Mouse (Mus musculus): Measurements from ENCODE around the gene Ccdc186.

The Ccdc186 gene

DNA sequence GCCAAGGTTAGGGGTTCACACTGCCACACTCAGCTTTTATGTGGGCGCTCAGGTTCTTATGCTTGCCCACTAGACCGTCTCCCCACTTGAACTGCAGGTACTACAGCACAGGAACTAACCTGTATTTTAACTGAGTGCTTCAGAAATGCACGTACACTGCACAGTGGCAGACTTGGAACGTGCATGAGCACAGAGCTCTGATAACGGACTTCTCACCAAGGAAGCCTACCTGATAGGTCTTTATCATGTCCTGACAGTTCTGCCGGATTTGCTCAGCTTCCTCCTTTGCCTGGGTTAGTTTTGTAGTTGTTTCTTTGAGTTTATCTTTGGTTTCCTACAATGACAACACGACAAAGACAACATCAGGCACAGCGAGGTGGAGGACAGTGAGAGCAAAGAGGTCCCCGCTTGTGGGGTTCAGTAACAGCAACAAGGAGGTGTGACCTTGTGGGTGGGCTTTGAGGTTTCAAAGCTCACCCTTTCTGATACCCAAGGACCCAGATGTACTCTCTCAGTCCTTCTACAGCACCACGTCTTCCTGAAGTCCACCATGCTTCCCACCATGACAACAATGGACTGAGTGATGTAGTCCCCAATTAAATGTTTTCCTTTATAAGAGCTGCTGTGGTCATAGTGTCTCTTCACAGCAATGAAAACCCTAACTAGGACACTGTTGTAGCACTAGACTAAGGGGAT is 20.2 kb downstream of the Ccdc186 start:
- in situ Hi-C loops (cut with MboI, MseI): no loop called here

DNA sequence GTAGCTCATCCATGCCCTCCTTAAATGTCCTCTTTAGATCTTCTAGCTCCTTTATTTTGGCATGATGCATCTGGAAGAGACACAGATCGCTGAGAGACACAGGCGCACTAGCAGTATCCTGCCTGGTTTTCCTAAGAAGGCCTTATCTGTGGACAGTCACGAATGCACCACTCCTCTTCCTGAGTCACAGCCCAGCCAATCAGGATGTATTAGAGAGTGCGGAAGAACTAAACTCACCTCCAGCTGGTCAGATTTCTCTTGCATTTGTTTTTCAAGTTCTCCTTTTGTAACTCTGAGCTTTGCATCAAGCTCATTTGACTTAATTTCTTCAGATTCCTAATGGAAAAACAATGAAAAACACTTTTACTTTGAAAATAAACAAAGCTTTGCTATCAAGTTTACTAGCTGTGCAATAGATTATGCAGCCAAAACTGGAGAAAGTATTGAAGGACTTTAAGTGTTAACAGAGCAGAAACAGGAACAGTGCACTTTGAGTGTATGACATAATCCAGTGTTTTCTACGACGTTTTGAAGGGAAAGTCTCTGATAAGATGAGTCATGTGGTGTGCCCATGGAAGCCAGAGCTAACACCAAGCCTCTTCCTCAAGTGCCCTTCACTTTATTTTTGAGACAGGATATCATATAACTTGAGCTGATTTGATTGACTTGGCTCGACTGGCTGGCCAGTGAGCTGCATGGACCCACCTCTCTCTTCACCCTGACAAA is 20.9 kb downstream of the Ccdc186 start:
- in situ Hi-C loops (cut with MboI, MseI): no loop called here

DNA sequence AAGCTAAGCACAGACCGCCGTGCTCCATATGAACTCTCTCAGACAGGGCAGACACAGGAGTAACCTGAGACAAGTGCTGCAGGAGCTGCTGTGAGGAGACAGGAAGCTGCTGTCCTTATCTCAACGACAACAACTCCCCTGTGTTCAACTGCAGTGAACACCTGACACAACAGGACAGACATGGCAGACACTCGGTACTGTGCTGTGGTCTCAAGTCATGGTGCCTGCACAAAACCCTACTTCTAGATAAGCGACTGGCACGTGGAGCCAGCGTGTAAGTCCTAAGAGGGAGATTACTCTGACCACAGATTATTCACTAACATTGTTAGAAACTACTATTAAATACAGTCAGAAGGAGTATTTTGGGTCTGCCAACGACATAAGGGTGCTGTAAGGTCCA is 21.8 kb downstream of the Ccdc186 start:
- in situ Hi-C loops (cut with MboI, MseI): no loop called here

DNA sequence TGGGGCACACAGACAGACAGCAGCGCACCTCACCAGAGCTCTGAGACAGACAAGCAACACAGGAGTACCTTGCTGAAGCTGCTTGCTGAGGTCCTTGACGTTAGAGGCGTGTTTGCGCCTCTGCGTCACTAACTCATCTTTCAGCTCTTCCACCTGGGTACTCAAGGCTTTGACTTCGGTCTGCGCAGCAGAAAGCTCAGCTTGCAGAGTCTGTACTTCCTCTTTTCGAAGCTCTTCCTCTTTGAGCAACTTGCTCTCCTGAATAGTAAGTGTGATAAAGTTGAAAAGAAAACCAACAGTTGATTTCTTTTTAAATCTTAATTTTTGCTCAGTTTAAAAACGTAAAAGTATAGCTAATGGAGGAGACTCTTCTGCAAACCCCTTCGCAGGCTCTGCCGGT is 24.6 kb downstream of the Ccdc186 start:
- in situ Hi-C loops (cut with MboI, MseI): loop anchor here (25.0 kb wide), 1 partner anchor 235 kb away; no protein-coding TSS in a partner anchor

DNA sequence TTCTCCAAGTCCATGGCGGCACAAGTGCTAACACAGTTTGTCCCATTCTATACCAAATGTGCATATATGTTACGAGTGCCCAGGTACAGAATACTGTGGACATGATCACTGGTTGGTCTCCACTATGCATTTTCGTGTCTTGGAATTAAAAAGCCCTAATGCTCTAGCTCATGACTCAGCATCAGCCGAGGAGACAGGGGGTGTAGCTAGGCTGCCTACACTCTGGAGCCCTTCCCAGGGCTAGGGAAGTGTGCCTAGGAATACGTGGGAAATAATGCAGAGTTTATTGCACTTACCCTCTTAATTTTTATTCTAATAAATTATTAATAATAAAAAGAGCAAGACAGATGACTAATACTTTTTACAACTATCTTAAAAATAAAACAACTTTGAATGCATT is 33.0 kb downstream of the Ccdc186 start:
- in situ Hi-C loops (cut with MboI, MseI): loop anchor here (25.0 kb wide), 1 partner anchor 227 kb away; no protein-coding TSS in a partner anchor

DNA sequence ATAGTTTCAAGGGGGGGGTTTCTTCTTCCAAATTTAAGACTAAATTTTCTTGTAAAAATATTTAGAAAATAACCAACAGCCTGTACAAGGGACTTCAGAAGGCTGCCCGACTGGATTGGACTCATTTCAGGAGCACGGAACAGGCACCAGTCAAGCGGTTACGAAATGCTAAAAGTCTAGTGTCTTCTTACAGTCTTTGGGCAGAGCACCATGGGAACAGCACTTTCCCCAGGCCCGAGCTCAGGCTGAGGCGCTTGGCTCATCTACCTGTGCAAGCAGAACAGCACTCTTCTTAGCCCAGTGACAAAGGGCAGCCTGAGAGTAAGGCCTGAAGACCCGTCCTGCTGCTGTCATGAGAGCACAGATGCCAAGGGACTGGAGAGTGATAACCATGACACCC is 34.1 kb downstream of the Ccdc186 start:
- in situ Hi-C loops (cut with MboI, MseI): loop anchor here (25.0 kb wide), 1 partner anchor 226 kb away; no protein-coding TSS in a partner anchor

DNA sequence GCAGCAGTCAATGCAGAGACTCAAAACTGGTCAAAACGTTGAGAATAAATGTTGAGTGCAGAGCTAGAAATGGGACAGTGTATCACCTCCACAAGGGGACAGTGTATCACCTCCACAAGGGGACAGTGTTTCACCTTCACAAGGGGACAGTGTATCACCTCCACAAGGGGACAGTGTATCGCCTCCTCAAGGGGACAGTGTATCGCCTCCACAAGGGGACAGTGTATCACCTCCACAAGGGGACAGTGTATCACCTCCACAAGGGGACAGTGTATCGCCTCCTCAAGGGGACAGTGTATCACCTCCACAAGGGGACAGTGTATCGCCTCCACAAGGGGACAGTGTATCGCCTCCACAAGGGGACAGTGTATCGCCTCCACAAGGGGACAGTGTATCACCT is 43.5 kb downstream of the Ccdc186 start:
- in situ Hi-C loops (cut with MboI, MseI): loop anchor here (5.0 to 25.0 kb wide), 2 partner anchors 216 to 351 kb away; no protein-coding TSS in a partner anchor

DNA sequence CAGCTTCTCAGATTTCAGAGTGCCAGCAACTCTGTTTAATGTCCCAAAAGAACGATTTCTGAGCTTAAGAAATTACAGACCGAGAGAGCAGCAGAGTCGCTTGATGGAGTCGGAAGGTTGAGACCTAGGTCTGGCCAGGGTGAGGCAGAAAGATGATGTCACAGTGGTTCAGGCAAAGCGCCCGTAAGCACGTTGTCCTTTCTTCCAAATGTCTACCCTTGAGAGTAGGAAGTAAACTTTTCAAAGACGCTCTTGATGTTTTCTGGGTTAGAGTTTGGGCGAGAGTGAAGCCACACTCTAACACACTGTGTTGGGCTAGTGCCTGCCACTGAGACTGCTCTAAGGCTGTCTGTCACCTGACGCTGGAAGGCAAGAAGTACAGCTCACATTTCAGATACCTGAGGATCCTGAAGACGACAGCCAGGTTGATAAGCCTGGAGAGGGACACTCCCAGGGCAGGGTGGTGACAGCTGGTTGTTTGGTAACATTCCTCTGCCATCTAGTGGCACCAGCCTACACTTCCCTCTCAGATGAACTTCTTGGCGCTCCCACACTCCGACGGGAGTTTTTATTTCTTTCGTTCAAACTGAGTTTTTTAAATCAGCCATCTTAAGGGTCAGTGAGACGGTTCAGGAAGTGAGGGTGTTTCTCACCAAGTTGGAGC is 45.1 kb downstream of the Ccdc186 start:
- in situ Hi-C loops (cut with MboI, MseI): loop anchor here (5.0 to 25.0 kb wide), 2 partner anchors 215 to 350 kb away; no protein-coding TSS in a partner anchor

DNA sequence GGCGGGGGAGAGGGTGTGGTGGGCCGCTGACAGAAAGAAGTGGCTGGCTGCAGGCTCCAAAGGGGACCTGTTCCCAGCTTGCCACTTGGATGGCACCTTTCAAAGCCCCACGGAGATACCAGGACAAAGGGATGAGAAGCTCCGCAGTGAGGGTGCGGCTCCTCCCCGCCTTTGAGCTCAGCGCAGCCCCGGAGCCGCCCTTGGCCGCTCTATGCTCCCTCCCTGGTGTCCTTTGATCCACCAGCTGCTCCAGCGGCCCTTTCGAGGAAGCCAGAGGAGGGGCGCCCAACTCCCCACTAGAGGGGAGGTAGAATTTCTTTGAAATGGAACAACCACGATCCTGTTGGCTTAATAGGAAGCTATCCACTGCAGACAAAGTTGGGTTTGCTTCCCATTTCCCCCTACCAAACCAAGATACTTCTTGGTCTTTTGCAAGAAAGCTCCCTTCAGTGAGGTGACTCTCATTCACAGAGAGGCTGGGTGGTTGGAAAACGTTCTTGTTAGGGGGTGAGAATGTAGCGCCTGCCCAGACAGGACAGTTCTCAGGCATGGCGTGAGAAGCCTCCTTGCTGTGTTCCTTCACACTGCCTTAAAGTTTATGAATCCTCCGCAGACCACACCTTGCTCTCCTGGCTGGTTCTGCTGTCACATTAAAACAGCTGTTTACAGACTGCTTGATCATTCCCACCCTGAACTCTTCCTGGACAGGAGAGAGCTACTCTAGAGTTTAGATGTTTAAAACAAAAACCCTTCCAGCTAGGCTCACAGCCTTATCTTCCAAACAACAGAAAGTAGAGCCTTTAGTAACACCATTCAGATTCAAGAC is 45.9 kb downstream of the Ccdc186 start:
- in situ Hi-C loops (cut with MboI, MseI): loop anchor here (5.0 to 25.0 kb wide), 2 partner anchors 214 to 349 kb away; no protein-coding TSS in a partner anchor

DNA sequence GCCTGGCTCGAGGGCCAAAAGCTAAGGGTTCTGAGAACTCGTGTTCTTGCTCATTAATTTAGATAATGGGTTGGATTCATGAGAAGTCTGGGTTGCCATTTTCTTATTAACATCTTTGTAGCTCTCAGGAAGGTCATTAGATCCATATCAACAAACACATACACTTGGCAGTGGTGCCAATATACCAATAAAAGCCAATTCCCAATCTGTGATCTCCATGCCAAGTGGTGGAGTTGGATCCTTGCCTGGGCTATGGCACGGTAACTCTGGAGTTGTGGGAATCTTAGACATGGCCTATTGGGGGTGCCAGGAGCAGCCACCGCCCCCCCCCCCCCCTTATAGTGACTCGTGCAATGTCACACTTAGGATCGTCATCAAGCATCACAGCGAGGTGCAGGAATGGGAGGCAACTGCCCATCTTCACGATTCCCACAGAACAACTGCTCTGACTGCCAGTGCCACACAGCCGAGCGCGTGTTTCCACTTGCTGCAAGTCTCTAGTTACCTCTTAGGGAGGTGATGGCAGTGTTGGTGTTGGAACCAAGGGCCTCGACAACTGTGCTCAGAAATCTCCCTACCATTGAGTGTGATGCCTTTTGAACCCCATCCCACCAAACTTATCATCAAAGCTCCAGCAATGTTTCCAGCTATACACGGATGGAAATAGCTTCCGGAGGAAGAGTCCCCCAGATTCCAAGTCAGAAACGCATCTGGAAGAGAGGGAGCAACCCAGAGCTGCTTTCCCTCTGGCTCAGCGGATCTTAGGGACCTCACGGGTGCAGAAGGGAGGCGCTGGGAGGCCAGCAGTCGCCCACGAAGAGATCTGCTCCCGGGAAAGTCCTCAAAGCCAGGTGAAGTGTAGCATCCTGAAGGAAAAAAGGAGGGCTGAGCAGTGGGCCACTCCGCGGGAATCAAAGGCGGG is 46.8 kb downstream of the Ccdc186 start:
- in situ Hi-C loops (cut with MboI, MseI): loop anchor here (5.0 to 25.0 kb wide), 2 partner anchors 213 to 348 kb away; no protein-coding TSS in a partner anchor

DNA sequence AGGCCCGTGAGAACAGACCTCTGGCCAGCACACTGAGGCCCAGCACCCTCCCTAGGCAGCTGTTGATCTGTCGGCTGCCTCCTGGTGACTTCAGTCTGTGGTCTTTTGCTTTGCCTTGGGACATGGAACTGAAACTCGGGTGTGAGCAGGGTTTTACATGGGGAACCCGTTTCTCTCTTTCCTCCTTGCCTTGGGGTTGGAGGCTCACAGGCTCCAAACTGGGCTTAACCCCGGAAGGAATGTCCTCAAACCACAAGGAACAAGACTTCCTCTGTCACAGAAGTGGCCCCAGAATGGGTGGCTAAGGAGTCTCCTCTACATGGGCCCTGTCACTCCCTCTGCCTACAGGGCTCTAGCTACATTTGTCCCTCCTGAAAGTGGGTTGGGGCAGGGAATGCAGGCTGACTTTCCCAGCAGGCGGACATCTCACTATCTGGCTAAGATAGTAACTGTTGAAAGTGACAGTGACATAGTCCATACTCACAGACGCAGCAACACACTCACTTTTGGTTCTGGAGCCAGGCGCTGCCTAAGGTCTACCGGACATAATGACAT is 47.5 kb downstream of the Ccdc186 start:
- in situ Hi-C loops (cut with MboI, MseI): no loop called here

DNA sequence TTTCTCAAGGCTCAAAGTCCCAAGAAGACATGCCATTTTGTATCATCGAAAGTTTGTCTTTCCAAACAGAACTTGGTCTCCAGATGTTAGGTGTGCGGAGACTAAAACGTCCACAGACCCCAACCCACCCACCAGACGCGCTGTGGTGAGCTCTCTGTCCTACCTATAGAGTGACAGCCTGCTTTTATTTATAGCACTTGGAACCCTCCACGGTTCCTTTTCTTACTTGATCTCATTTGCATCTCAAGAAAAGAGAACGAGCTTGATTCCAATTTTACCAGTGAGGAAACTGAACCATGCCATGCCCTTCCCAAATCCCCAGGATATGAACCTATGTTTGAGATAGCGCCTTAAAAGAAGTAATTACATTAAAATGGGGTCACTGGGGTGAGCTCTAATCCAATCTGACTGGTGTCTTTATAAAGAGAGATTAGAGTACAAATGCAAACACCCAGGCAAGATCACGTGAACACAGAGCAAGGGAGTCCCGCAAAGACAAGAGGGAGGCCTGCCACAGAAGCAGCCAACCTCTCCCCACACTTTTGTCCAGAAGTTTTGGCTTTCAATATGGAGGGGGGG is 48.5 kb downstream of the Ccdc186 start:
- in situ Hi-C loops (cut with MboI, MseI): no loop called here

DNA sequence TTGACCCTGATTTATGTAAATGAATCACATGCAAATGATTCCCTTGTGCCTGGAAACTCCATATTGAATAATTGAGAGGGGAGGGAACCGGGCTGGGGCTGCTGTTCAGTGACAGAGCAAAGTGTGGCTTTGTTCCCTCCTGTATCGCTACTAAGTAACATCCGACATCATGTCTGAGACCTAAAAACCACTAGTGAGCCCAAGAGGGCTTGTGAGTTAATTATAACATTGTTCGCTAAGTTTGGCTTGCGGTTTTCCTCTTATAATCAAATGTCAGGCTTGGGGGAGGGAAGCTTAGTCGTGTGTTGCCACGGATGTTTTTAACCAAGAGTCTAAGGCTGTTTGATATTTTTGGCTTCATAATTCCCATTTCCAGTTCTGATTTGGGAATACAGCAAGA is 49.8 kb downstream of the Ccdc186 start:
- in situ Hi-C loops (cut with MboI, MseI): no loop called here

DNA sequence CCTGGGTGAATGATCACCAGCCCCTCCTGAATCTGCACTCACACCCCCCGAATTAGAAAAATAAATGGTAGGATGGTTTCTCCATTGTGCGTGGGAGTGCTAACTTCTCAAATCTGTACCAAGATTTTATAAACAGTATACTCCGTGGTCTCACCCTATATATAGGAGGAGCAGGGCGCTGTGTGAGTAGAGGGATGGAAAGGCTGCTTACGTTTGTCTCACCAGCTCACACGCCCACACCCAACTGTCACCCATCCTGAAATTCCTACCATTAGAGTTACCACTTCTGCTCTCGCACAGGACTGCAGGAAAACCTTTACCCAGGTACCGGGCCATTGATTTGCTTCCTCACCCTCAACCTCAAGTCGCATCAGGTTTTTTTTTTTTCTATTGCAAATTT is 53.0 kb downstream of the Ccdc186 start:
- in situ Hi-C loops (cut with MboI, MseI): no loop called here

DNA sequence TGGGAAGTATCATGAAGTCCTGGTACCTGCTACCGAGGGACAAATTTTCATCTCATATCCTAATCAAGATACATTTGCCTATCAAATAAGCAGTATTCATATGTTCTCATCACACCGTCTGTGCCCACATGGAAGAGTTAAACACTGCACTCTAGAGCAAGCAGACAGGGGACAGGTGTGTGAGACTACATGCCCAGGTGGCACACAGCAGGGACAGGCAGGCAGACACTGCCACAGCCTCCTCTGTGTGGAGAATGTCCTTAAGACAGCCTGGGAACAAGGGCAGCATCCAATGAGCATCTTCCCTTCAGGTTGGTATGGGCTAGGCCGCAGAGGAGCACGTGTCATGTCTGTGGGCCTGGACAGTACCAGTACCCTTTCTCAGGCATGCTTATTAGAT is 59.3 kb downstream of the Ccdc186 start:
- in situ Hi-C loops (cut with MboI, MseI): no loop called here

DNA sequence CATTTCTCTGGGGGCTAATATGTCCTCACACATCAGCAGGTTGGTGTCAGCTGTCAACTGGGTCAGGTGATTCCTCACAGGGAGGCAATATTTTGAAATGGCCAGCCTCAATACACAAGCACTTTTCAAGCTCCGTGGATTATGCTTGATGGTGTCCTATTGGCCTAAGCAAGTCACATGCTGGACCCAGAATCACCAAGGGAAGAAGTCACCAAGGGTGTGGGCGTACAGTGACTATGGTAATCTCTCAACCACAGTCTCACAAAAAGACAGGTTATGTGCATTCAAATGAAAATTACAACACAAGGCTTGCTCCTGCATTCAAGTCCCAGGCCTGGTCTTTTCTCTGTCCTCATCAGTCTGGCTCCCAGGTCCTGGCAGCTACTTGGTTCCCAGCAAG is 60.3 kb downstream of the Ccdc186 start:
- in situ Hi-C loops (cut with MboI, MseI): no loop called here

DNA sequence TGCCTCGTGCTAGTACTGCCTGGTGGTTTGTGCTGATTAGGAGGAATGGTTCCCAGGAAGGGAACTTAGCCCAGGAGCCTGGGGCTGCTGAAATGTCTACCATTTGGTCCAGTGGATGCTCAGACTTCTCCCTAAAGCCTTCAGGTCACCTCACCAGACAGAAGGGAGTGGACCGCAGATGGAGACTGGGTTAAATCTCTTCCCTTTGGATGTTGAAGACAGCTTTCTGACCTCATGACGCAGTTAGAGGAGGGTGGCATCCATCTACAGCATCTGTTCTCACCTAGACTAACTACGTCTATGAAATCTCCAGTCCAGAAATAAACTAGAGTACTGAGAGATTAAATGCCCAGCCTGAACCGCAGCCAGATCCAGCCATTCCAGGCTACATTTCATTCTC is 60.9 kb downstream of the Ccdc186 start:
- in situ Hi-C loops (cut with MboI, MseI): no loop called here

DNA sequence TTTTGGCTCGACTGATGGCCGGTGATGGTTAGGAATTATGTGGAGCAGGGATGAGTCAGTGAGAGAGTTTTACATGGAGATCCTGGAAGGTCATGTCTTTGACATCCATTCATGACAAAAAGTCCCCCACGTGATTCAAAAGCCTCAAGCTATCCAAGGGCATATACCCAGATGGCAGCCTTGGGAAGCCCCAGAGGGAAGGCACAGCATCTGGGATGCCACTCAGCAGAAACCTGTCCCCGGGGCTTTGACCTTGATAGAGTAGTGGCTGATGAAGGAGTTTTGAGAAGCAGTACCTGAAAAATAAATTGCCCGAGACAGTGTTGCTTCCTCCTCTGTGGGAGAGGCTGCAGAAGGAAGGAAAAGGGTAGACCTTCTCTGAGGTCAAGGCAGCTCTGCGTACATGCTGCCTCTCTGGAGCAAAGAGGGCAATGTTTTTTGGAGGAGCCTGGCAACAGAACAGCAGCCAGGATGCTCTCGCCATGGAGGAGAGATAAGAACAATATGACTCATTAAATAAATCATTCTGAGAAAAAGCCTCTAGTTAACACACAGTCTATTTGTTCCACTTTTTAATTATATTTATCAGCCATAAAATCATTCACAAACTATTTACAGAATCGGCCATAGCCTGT is 61.6 kb downstream of the Ccdc186 start:
- in situ Hi-C loops (cut with MboI, MseI): no loop called here

DNA sequence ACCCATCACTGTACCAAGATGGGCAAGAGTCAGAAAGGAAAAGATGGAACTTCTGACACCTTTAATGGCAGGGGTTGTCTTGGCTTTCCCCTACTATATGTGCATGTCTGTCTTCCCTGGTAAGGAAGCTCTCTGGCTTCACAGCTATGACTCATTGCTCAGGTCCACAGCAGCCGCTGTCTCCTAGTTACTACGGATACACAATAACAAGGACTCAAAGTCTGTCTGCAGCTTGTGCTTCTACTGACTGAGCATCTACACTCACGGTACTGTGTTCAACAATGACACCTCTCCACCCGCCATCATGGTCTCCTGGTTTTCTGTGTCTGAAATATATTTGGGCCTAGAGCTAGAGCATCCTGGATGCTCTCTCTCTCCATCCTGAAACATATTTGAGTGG is 62.2 kb downstream of the Ccdc186 start:
- in situ Hi-C loops (cut with MboI, MseI): no loop called here

Data from T-helper 1 cell (primary cell).